Mouse (Mus musculus) testis, adult 2 months (tissue): ENCODE data around the gene Cspg4.

Experiments
- CTCF ChIP-seq: fragments of 200-500 bp; IDR thresholded peaks from 2 replicates; pipeline ENCODE4 v1.5.1; 2012; ENCODE audit warnings: low read depth, mild to moderate bottlenecking, inconsistent platforms, low read length, moderate library complexity; ENCODE audit not compliant: control insufficient read depth, insufficient read depth, insufficient replicate concordance
- POLR2A ChIP-seq: fragments of 200-500 bp; IDR thresholded peaks from 2 replicates; pipeline ENCODE4 v1.6.1; 2012; ENCODE audit warnings: low read depth, mild to moderate bottlenecking, inconsistent platforms, low read length, moderate library complexity; ENCODE audit not compliant: control insufficient read depth

DNA sequence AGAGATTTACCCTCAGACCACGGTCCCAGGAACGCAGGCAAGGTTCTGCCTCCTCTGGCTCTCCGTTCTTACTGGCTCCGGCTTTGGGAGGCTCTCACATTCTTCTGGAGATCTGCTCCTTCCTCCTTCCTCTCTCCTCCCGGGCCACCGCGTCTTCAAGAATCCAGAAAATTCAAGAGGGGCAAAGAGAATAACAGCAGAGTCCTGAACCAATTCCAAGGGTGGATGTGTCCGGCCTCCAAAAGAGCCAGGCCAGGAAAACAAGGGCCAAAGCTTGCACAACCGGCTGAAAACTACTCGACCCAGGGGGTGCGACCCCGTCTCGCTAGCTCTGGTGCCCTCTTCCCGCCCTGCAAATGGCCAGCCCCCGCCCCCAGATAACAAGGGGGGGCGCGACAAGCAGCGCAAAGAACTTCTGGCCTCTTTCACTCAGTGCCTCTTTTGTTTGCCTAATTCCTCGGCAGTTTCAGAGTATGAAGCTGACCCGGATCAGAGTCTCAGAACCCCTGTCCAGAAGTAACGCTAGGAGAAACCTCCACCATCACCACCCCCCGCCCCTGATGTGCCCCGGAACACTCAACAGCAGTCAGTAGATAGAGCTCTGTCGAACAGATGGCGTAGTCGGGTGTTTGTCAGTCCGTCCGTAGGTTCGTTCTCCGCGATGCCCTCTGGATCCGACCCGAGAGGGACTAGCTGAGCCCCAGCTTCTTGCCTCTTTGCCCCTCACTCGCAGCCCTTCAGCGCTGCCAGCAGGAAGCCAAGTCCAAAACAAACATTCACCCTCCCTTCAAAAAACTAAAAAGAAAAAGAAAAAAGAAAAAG is 62.6 kb downstream of the Cspg4 start:
- TF ChIP-seq CTCF: no peak
- no peak for TF ChIP-seq POLR2A
